In genomic region chr19:31255780-31256179, GRCm38 (mm10) we compare ENCODE assay signal across 27 mouse cellular contexts.
"Had no signal": no experiment of that assay in that cellular context is flagged by ENCODE, and none has a peak within 500 bp of the region (broad histone marks: within the 10 kb centered on the region; RNA-seq: fewer than 3 reads in every experiment).

No protein-coding gene starts in this region.

- H3K36me3 ChIP-seq: embryonic facial prominence, embryonic 10.5 days; embryonic facial prominence, embryonic 12.5 days; embryonic facial prominence, embryonic 13.5 days; embryonic facial prominence, embryonic 15.5 days; forebrain, embryonic 10.5 days; forebrain, embryonic 12.5 days; forebrain, embryonic 15.5 days had no signal

- ATAC-seq: forebrain, embryonic 13.5 days; forebrain, embryonic 14.5 days; forebrain, embryonic 15.5 days; forebrain, embryonic 16.5 days; forebrain, postnatal 0 days had no signal

- H3K4me1 ChIP-seq: embryonic facial prominence, embryonic 15.5 days; forebrain, embryonic 10.5 days; forebrain, embryonic 12.5 days; forebrain, embryonic 13.5 days; forebrain, embryonic 15.5 days had no signal

- H3K9ac ChIP-seq: embryonic facial prominence, embryonic 12.5 days; embryonic facial prominence, embryonic 13.5 days; embryonic facial prominence, embryonic 15.5 days; forebrain, embryonic 12.5 days; forebrain, embryonic 13.5 days; forebrain, embryonic 15.5 days; forebrain, postnatal 0 days had no signal

- H3K4me2 ChIP-seq: embryonic facial prominence, embryonic 12.5 days; embryonic facial prominence, embryonic 13.5 days; embryonic facial prominence, embryonic 15.5 days; forebrain, embryonic 12.5 days; forebrain, embryonic 13.5 days; forebrain, embryonic 15.5 days had no signal

- H3K4me3 ChIP-seq: embryonic facial prominence, embryonic 10.5 days; embryonic facial prominence, embryonic 12.5 days; embryonic facial prominence, embryonic 13.5 days; embryonic facial prominence, embryonic 15.5 days; erythroblast, embryonic 14.5 days; forebrain, embryonic 10.5 days; forebrain, embryonic 12.5 days; forebrain, embryonic 13.5 days; forebrain, embryonic 15.5 days; gastrocnemius, adult 2 months; heart, adult 2 months had no signal

- DNase-seq: cerebellum, adult 8-10 months; cerebellum, adult 9-10 months; cerebellum, adult 9-11 months; cerebellum, postnatal 10 days; cerebellum, postnatal 14 days; cerebellum, postnatal 25 days; cerebellum, postnatal 36 days; embryo, embryonic 11 days; forebrain, postnatal 0 days; gastrocnemius, adult 2 months; gastrocnemius, postnatal 10 days; gastrocnemius, postnatal 14 days; gastrocnemius, postnatal 25 days; gastrocnemius, postnatal 36 days; heart, adult 11 months; heart, adult 2 months had no signal

- H3K9me3 ChIP-seq: embryonic facial prominence, embryonic 10.5 days; embryonic facial prominence, embryonic 12.5 days; embryonic facial prominence, embryonic 13.5 days; embryonic facial prominence, embryonic 15.5 days; forebrain, embryonic 10.5 days; forebrain, embryonic 12.5 days; forebrain, embryonic 13.5 days; forebrain, embryonic 15.5 days had no signal

- H3K27me3 ChIP-seq: embryonic facial prominence, embryonic 12.5 days; embryonic facial prominence, embryonic 13.5 days; embryonic facial prominence, embryonic 15.5 days; forebrain, embryonic 12.5 days; forebrain, embryonic 13.5 days; forebrain, embryonic 15.5 days had no signal

- H3K27ac ChIP-seq: embryonic facial prominence, embryonic 10.5 days; embryonic facial prominence, embryonic 12.5 days; embryonic facial prominence, embryonic 13.5 days; embryonic facial prominence, embryonic 15.5 days; forebrain, embryonic 10.5 days; forebrain, embryonic 12.5 days; forebrain, embryonic 13.5 days; forebrain, embryonic 15.5 days; gastrocnemius, adult 2 months; heart, adult 2 months had no signal
